In genomic region chr2:125246669-125247068, GRCm38 (mm10) we compare ENCODE assay signal across 8 mouse cellular contexts. TPM values are rescaled to one million over a fixed set of nuclear protein-coding genes. Genes with fewer than 3 reads are reported as not detected.
DNase-seq lines count a peak whose midpoint lies in the region; ATAC-seq lines count a peak whose summit lies in the region.

No protein-coding gene starts in this region.

- H3K4me1 ChIP-seq in neural tube, embryonic 11.5 days (ENCODE audit: control insufficient read depth, insufficient read depth, low read length): peaks cover 10% of the 10 kb centered on the region
- no peaks in the 10 kb centered on the region for H3K4me1 ChIP-seq in intestine, embryonic 15.5 days (replicated peaks)
- peaks cover 18% of the 10 kb centered on the region for H3K4me1 ChIP-seq in neural tube, embryonic 15.5 days

- H3K27ac ChIP-seq in neural tube, embryonic 11.5 days (ENCODE audit: low read depth, low read length): no peak overlapping the region
- peak overlapping the region; percentile 93; the same call in 1 of the 2 replicates for H3K27ac ChIP-seq in intestine, embryonic 15.5 days
- peak overlapping the region; percentile 89 for H3K27ac ChIP-seq in neural tube, embryonic 15.5 days (replicated peaks)

- no peaks in the 10 kb centered on the region for H3K27me3 ChIP-seq in neural tube, embryonic 11.5 days (ENCODE audit: control insufficient read depth, insufficient read depth, low read length)
- no peaks in the 10 kb centered on the region for H3K27me3 ChIP-seq in intestine, embryonic 15.5 days (replicated peaks)
- no peaks in the 10 kb centered on the region for H3K27me3 ChIP-seq in neural tube, embryonic 15.5 days (replicated peaks)

- intact Hi-C loops in gastrocnemius, postnatal 14 days (cut with DNase I; ENCODE audit: low total_unique reads): no loop called here

- peak; percentile 41 for DNase-seq in CD4-positive, CD25-positive, alpha-beta regulatory T cell, adult 2 months (ENCODE audit: low read depth, low spot score)
- DNase-seq in neural tube, embryonic 11.5 days (ENCODE audit: low spot score): no peak
- no peak for DNase-seq in neural tube, embryonic 10.5 days (ENCODE audit: extremely low spot score, low spot score)
- DNase-seq in gastrocnemius, postnatal 14 days: no peak
- DNase-seq in layer of hippocampus, adult 9-11 months: no peak

- no peaks in the 10 kb centered on the region for H3K9me3 ChIP-seq in neural tube, embryonic 11.5 days (ENCODE audit: control insufficient read depth, low read length)
- H3K9me3 ChIP-seq in intestine, embryonic 15.5 days: no peaks in the 10 kb centered on the region
- no peaks in the 10 kb centered on the region for H3K9me3 ChIP-seq in neural tube, embryonic 15.5 days (replicated peaks)

- H3K4me3 ChIP-seq in neural tube, embryonic 11.5 days (ENCODE audit: low read depth, low read length): peak overlapping the region; percentile 65
- peak overlapping the region; percentile 77 for H3K4me3 ChIP-seq in intestine, embryonic 15.5 days (replicated peaks)
- peak overlapping the region; percentile 73 for H3K4me3 ChIP-seq in neural tube, embryonic 15.5 days (replicated peaks)

- peak overlapping the region; percentile 67 for H3K4me2 ChIP-seq in neural tube, embryonic 11.5 days (ENCODE audit: low read depth)
- H3K4me2 ChIP-seq in intestine, embryonic 15.5 days (replicated peaks): peak overlapping the region; percentile 71
- peak overlapping the region; percentile 79 for H3K4me2 ChIP-seq in neural tube, embryonic 15.5 days

- peaks cover 2% of the 10 kb centered on the region; the same call in 1 of the 2 replicates for H3K36me3 ChIP-seq in neural tube, embryonic 11.5 days (ENCODE audit: control insufficient read depth, insufficient read depth, low read length)
- H3K36me3 ChIP-seq in intestine, embryonic 15.5 days: peaks cover 6% of the 10 kb centered on the region
- H3K36me3 ChIP-seq in neural tube, embryonic 15.5 days: no peaks in the 10 kb centered on the region

- no peak for ATAC-seq in CD4-positive, CD25-positive, alpha-beta regulatory T cell, adult 4 months
- ATAC-seq in neural tube, embryonic 11.5 days (ENCODE audit: insufficient read depth, low FRiP score, low TSS enrichment): peak; percentile 1; the same call in 1 of the 2 replicates
- ATAC-seq in intestine, embryonic 15.5 days: peak; percentile 3
- ATAC-seq in neural tube, embryonic 15.5 days (ENCODE audit: low FRiP score): peak; percentile 0; the same call in 1 of the 2 replicates

- peak overlapping the region; percentile 82 for H3K9ac ChIP-seq in neural tube, embryonic 11.5 days (ENCODE audit: low read length)
- H3K9ac ChIP-seq in intestine, embryonic 15.5 days: peak overlapping the region; percentile 86
- peak overlapping the region; percentile 71; the same call in 1 of the 2 replicates for H3K9ac ChIP-seq in neural tube, embryonic 15.5 days (replicated peaks)

- WGBS in neural tube, embryonic 11.5 days: 20% methylated on average over 9 of the region's 9 CpGs
- WGBS in intestine, embryonic 15.5 days: 11% methylated on average over 9 of the region's 9 CpGs
- 17% methylated on average over 9 of the region's 9 CpGs for WGBS in neural tube, embryonic 15.5 days

RNA-seq across cellular contexts. Expression of gene Dut, which starts 0.3 kb away (rescaled TPM):
- polyA plus RNA-seq in CD4-positive, CD25-positive, alpha-beta regulatory T cell, adult 4 months (2017; shearing (Covaris generic)): 10 to 100 TPM; 40.8 to 41.1 TPM
- polyA plus RNA-seq in neural tube, embryonic 11.5 days (2014; fragmentation: Nextera tagmentation; extraction: Ambion mirVana): 171 and 175 TPM in 2 replicates
- polyA plus RNA-seq in intestine, embryonic 15.5 days (2015; fragmentation: Nextera tagmentation; extraction: Ambion mirVana): 119 and 134 TPM in 2 replicates
- 62.0 and 96.5 TPM in 2 replicates for polyA plus RNA-seq in neural tube, embryonic 15.5 days (2015; fragmentation: Nextera tagmentation; extraction: Ambion mirVana)
- total RNA-seq in gastrocnemius, postnatal 14 days (2021): 10 to 100 TPM; 10.2 to 12.6 TPM
